Mouse (Mus musculus): Measurements from ENCODE around the gene Slit2. TPM values are rescaled to one million over a fixed set of nuclear protein-coding genes. Genes with fewer than 3 reads are reported as not detected.

Slit2 gene
- total RNA-seq (2021), result 1 to 10 TPM; 3.3 to 4.5 TPM
- polyA plus RNA-seq (2012; rRNA removed), result 1.8 and 3.1 TPM in 2 replicates
- long read RNA-seq, result 0 reads

- DNase-seq, result peak; percentile 82 to 86
- 0 out of 2 replicates have a peak, but pooled peaks have one; percentile 2 for TF ChIP-seq CTCF (IDR thresholded peaks at IDR 0.05)
- no peak for TF ChIP-seq POLR2A (IDR thresholded peaks at IDR 0.05; ENCODE audit: insufficient read depth, low read depth, low read length)
- H3K9ac ChIP-seq (ENCODE audit: low read depth, low read length), result peak within 1 kb of the TSS; percentile 48
- 0 out of 2 replicates have a peak, but pooled peaks cover 2% of the 10 kb centered on the region for H3K4me1 ChIP-seq (ENCODE audit: control insufficient read depth, insufficient read depth, low read length)
- H3K79me2 ChIP-seq (replicated peaks; ENCODE audit: control insufficient read depth, insufficient read depth, low read length), result no peaks in the 10 kb centered on the region
- WGBS, result 1% methylated on average over 66 of the region's 66 CpGs
- peak within 1 kb of the TSS; percentile 59 for H3K4me3 ChIP-seq
- no peaks in the 10 kb centered on the region for H3K36me3 ChIP-seq (ENCODE audit: control insufficient read depth, insufficient read depth, low read length)
- peak within 1 kb of the TSS; percentile 28 for H3K27ac ChIP-seq
- peaks cover 5% of the 10 kb centered on the region; the same call in 1 of the 2 replicates for H3K27me3 ChIP-seq (ENCODE audit: control insufficient read depth, insufficient read depth, low read length)
- intact Hi-C loops (cut with DNase I), result no loop called here
These were observed at the start of gene Slit2 for GRCm38 (mm10) chr5:47982941-47983701. Gene Slit2 (plus strand): TSS chr5:47983138.

GRCm38 (mm10) chr5:47938586-47939372, 44.2 kb upstream of the Slit2 start:
- no peak for TF ChIP-seq POLR2A (IDR thresholded peaks at IDR 0.05; ENCODE audit: insufficient read depth, low read depth, low read length)
- no peak for TF ChIP-seq EP300 (IDR thresholded peaks at IDR 0.05; ENCODE audit: insufficient read depth, low read depth, low read length)
- no peak for TF ChIP-seq CTCF (IDR thresholded peaks at IDR 0.05)
- Histone ChIP-seq H3K4me1 (ENCODE audit: control insufficient read depth, insufficient read depth, low read length) (no peaks in the 10 kb centered on the region), H3K9ac (ENCODE audit: low read depth, low read length) (no peak overlapping the region), H3K27me3 (ENCODE audit: control insufficient read depth, insufficient read depth, low read length) (no peaks in the 10 kb centered on the region), H3K4me3 (no peak overlapping the region), H3K27ac (no peak overlapping the region), H3K79me2 (replicated peaks; ENCODE audit: control insufficient read depth, insufficient read depth, low read length) (no peaks in the 10 kb centered on the region), H3K36me3 (ENCODE audit: control insufficient read depth, insufficient read depth, low read length) (no peaks in the 10 kb centered on the region)
- DNase-seq, result no peak
- WGBS, result 51% methylated on average over 5 of the region's 5 CpGs
- intact Hi-C loops (cut with DNase I), result no loop called here

GRCm38 (mm10) chr5:47956451-47956850, 26.5 kb upstream of the Slit2 start:
- TF ChIP-seq CTCF (IDR thresholded peaks at IDR 0.05), result no peak
- no peak for TF ChIP-seq EP300 (IDR thresholded peaks at IDR 0.05; ENCODE audit: insufficient read depth, low read depth, low read length)
- no peak for TF ChIP-seq POLR2A (IDR thresholded peaks at IDR 0.05; ENCODE audit: insufficient read depth, low read depth, low read length)
- Histone ChIP-seq H3K27ac (no peak overlapping the region), H3K9ac (ENCODE audit: low read depth, low read length) (no peak overlapping the region), H3K36me3 (ENCODE audit: control insufficient read depth, insufficient read depth, low read length) (no peaks in the 10 kb centered on the region), H3K79me2 (replicated peaks; ENCODE audit: control insufficient read depth, insufficient read depth, low read length) (no peaks in the 10 kb centered on the region), H3K27me3 (ENCODE audit: control insufficient read depth, insufficient read depth, low read length) (no peaks in the 10 kb centered on the region), H3K4me3 (no peak overlapping the region), H3K4me1 (ENCODE audit: control insufficient read depth, insufficient read depth, low read length) (no peaks in the 10 kb centered on the region)
- WGBS, result 59% methylated on average over 1 of the region's 1 CpGs
- DNase-seq, result no peak
- intact Hi-C loops (cut with DNase I), result no loop called here

- no peaks in the 10 kb centered on the region for H3K79me2 ChIP-seq (replicated peaks; ENCODE audit: control insufficient read depth, insufficient read depth, low read length)
- no peak overlapping the region for H3K9ac ChIP-seq (ENCODE audit: low read depth, low read length)
- no peaks in the 10 kb centered on the region for H3K4me1 ChIP-seq (ENCODE audit: control insufficient read depth, insufficient read depth, low read length)
- no peak for TF ChIP-seq EP300 (IDR thresholded peaks at IDR 0.05; ENCODE audit: insufficient read depth, low read depth, low read length)
- no peak for TF ChIP-seq CTCF (IDR thresholded peaks at IDR 0.05)
- no peak for TF ChIP-seq POLR2A (IDR thresholded peaks at IDR 0.05; ENCODE audit: insufficient read depth, low read depth, low read length)
- intact Hi-C loops (cut with DNase I), result no loop called here
- no peaks in the 10 kb centered on the region for H3K27me3 ChIP-seq (ENCODE audit: control insufficient read depth, insufficient read depth, low read length)
- no peak overlapping the region for H3K4me3 ChIP-seq
- H3K27ac ChIP-seq, result no peak overlapping the region
- no peaks in the 10 kb centered on the region for H3K36me3 ChIP-seq (ENCODE audit: control insufficient read depth, insufficient read depth, low read length)
- no peak for DNase-seq
- WGBS, result 55% methylated on average over 2 of the region's 2 CpGs
These were observed 7.1 kb upstream of the Slit2 start for GRCm38 (mm10) chr5:47975795-47976194.

GRCm38 (mm10) chr5:47979371-47979770, 3.6 kb upstream of the Slit2 start:
- TF ChIP-seq EP300 (IDR thresholded peaks at IDR 0.05; ENCODE audit: insufficient read depth, low read depth, low read length) (no peak), POLR2A (IDR thresholded peaks at IDR 0.05; ENCODE audit: insufficient read depth, low read depth, low read length) (no peak), CTCF (IDR thresholded peaks at IDR 0.05) (peak; percentile 72)

More at GRCm38 (mm10) chr5:47979371-47979770, 3.6 kb upstream of the Slit2 start:
- Histone ChIP-seq H3K79me2 (replicated peaks; ENCODE audit: control insufficient read depth, insufficient read depth, low read length) (no peaks in the 10 kb centered on the region), H3K4me1 (ENCODE audit: control insufficient read depth, insufficient read depth, low read length) (no peaks in the 10 kb centered on the region), H3K27me3 (ENCODE audit: control insufficient read depth, insufficient read depth, low read length) (peaks cover 2% of the 10 kb centered on the region; the same call in 1 of the 2 replicates), H3K9ac (ENCODE audit: low read depth, low read length) (no peak overlapping the region), H3K4me3 (no peak overlapping the region), H3K36me3 (ENCODE audit: control insufficient read depth, insufficient read depth, low read length) (no peaks in the 10 kb centered on the region), H3K27ac (no peak overlapping the region)
- intact Hi-C loops (cut with DNase I), result no loop called here
- 34% methylated on average over 4 of the region's 4 CpGs for WGBS
- DNase-seq, result no peak

Data from heart, adult 2 months (tissue).